Mouse (Mus musculus): ENCODE results near the gene Prss38.
"Not testable (repeated sequence)": the region's sequence is repeated elsewhere in the genome, so short reads cannot be mapped to it uniquely, and the experiment has no call there.

Prss38 gene

DNA sequence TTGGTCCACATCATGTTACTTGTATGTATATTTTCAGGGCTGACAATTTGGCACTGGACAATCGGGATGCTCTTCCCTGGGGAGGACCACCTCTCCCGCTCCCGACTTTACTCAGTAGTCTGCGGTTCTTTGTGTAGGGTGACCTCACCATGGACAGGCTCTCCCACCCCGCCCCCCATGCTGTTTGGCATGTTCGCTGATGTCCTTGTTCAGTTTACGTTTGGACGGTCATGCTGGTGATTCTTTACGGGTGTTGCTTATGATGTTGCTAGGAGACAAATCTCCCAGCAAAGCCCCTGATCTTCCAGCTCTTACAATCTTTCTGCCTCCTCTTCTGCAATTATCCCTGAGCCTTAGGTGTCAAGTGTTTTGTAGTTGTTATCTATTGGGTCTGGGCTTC is 15.0 kb upstream of the Prss38 start:
- H3K27me3 ChIP-seq (ENCODE audit: control insufficient read depth, insufficient read depth, low read length, poor library complexity, severe bottlenecking), result no peaks in the 10 kb centered on the region
- H3K36me3 ChIP-seq (ENCODE audit: control insufficient read depth, insufficient read depth, low read length, poor library complexity, severe bottlenecking), result no peaks in the 10 kb centered on the region
- DNase-seq (ENCODE audit: low read depth, low spot score), result no peak

DNA sequence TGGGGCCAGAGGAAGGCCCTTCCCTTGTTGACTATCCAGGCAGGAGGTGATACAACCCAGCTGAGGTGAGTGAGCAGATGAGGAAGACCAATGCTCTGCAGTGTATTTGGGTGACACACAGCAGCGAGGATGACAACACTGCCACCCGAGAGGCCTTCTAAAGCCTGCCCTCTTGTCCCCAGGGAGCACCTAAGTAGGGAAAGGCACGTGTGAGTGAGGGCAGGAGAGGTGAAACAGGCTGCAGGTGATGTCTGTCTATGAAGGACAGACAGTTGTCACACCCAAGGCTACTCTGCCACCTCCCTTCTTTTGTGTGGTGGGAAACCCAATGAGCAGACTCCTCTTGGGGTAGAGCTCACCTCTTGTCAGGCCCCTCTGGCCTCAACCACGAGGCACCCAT is 14.2 kb upstream of the Prss38 start:
- no peaks in the 10 kb centered on the region for H3K36me3 ChIP-seq (ENCODE audit: control insufficient read depth, insufficient read depth, low read length, poor library complexity, severe bottlenecking)
- DNase-seq (ENCODE audit: low read depth, low spot score), result no peak
- H3K27me3 ChIP-seq (ENCODE audit: control insufficient read depth, insufficient read depth, low read length, poor library complexity, severe bottlenecking), result no peaks in the 10 kb centered on the region

GRCm38 (mm10) chr11:59388806-59389205 is 13.3 kb upstream of the Prss38 start:
- Histone ChIP-seq H3K36me3 (ENCODE audit: control insufficient read depth, insufficient read depth, low read length, poor library complexity, severe bottlenecking) (no peaks in the 10 kb centered on the region), H3K27me3 (ENCODE audit: control insufficient read depth, insufficient read depth, low read length, poor library complexity, severe bottlenecking) (no peaks in the 10 kb centered on the region)
- DNase-seq (ENCODE audit: low read depth, low spot score), result no peak

GRCm38 (mm10) chr11:59387471-59387870 is 12.0 kb upstream of the Prss38 start:
- no peak for DNase-seq (ENCODE audit: low read depth, low spot score)
- Histone ChIP-seq H3K36me3 (ENCODE audit: control insufficient read depth, insufficient read depth, low read length, poor library complexity, severe bottlenecking) (no peaks in the 10 kb centered on the region), H3K27me3 (ENCODE audit: control insufficient read depth, insufficient read depth, low read length, poor library complexity, severe bottlenecking) (no peaks in the 10 kb centered on the region)

DNA sequence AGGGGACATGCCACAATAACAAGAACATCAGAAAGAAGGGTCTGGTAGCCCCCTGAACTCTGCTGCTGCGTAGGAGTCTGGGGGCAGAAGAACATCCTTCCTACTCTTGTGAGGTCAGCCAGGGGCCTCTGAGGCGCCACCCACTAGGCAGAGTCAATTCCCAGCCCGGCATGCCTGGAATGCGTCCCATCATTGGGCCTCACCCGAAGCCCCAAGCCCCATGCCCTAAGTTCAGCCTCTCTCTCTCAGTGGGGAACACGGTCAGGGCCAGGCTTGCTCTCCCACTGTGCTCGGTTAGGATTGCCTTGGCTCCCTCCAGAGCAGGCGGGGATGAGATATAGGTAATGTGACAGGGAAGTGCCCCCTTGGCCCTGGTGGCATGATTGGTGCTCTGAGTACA is 9.7 kb upstream of the Prss38 start:
- H3K36me3 ChIP-seq (ENCODE audit: control insufficient read depth, insufficient read depth, low read length, poor library complexity, severe bottlenecking), result no peaks in the 10 kb centered on the region
- no peak for DNase-seq (ENCODE audit: low read depth, low spot score)

GRCm38 (mm10) chr11:59384441-59384959 is 9.0 kb upstream of the Prss38 start:
- no peak for DNase-seq (ENCODE audit: low read depth, low spot score)
- no peaks in the 10 kb centered on the region for H3K27me3 ChIP-seq (ENCODE audit: control insufficient read depth, insufficient read depth, low read length, poor library complexity, severe bottlenecking)
- H3K36me3 ChIP-seq (ENCODE audit: control insufficient read depth, insufficient read depth, low read length, poor library complexity, severe bottlenecking), result no peaks in the 10 kb centered on the region

More for the DNA sequence above, 9.7 kb upstream of the Prss38 start:
- H3K27me3 ChIP-seq (ENCODE audit: control insufficient read depth, insufficient read depth, low read length, poor library complexity, severe bottlenecking), result no peaks in the 10 kb centered on the region

DNA sequence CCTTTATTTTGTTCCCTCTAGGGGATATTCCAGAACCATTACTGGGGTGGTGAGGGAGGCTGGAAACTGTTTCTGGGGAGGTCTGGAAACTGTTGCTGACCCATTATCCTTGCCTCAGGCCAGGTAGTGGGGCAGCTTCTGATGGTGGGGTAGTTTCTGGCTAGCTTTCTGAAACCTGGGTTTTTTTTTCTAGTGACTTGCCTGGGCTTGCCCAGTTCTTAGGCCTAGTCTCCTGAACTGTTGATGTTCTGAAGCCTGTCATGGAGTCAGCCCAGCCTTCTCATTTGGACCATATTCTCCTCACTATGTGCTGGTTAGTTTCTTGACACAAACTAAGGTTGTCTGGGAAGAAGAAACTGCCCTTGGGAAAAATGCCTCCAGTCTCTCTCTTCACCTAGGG is 4.1 kb upstream of the Prss38 start:
- no peak for DNase-seq (ENCODE audit: low read depth, low spot score)
- H3K27me3 ChIP-seq (ENCODE audit: control insufficient read depth, insufficient read depth, low read length, poor library complexity, severe bottlenecking), result no peaks in the 10 kb centered on the region
- no peaks in the 10 kb centered on the region for H3K36me3 ChIP-seq (ENCODE audit: control insufficient read depth, insufficient read depth, low read length, poor library complexity, severe bottlenecking)

- H3K36me3 ChIP-seq (ENCODE audit: control insufficient read depth, insufficient read depth, low read length, poor library complexity, severe bottlenecking), result no peaks in the 10 kb centered on the region
- DNase-seq (ENCODE audit: low read depth, low spot score), result no peak
Measured at GRCm38 (mm10) chr11:59377999-59378398, 2.5 kb upstream of the Prss38 start.

GRCm38 (mm10) chr11:59369848-59370247 is 5.6 kb downstream of the Prss38 start:
- no peaks in the 10 kb centered on the region for H3K36me3 ChIP-seq (ENCODE audit: control insufficient read depth, insufficient read depth, low read length, poor library complexity, severe bottlenecking)
- H3K27me3 ChIP-seq (ENCODE audit: control insufficient read depth, insufficient read depth, low read length, poor library complexity, severe bottlenecking), result no peaks in the 10 kb centered on the region
- no peak for DNase-seq (ENCODE audit: low read depth, low spot score)

More at GRCm38 (mm10) chr11:59377999-59378398, 2.5 kb upstream of the Prss38 start:
- H3K27me3 ChIP-seq (ENCODE audit: control insufficient read depth, insufficient read depth, low read length, poor library complexity, severe bottlenecking), result no peaks in the 10 kb centered on the region

GRCm38 (mm10) chr11:59367955-59368354 is 7.5 kb downstream of the Prss38 start:
- not testable (repeated sequence) for DNase-seq (ENCODE audit: low read depth, low spot score); H3K27me3 ChIP-seq (ENCODE audit: control insufficient read depth, insufficient read depth, low read length, poor library complexity, severe bottlenecking)

GRCm38 (mm10) chr11:59366633-59367032 is 8.8 kb downstream of the Prss38 start:
- Histone ChIP-seq H3K36me3 (ENCODE audit: control insufficient read depth, insufficient read depth, low read length, poor library complexity, severe bottlenecking) (no peaks in the 10 kb centered on the region), H3K27me3 (ENCODE audit: control insufficient read depth, insufficient read depth, low read length, poor library complexity, severe bottlenecking) (no peaks in the 10 kb centered on the region)
- DNase-seq (ENCODE audit: low read depth, low spot score), result peak; percentile 8

More at GRCm38 (mm10) chr11:59367955-59368354, 7.5 kb downstream of the Prss38 start:
- H3K36me3 ChIP-seq (ENCODE audit: control insufficient read depth, insufficient read depth, low read length, poor library complexity, severe bottlenecking), result not testable (repeated sequence)

- Histone ChIP-seq H3K27me3 (ENCODE audit: control insufficient read depth, insufficient read depth, low read length, poor library complexity, severe bottlenecking) (no peaks in the 10 kb centered on the region), H3K36me3 (ENCODE audit: control insufficient read depth, insufficient read depth, low read length, poor library complexity, severe bottlenecking) (no peaks in the 10 kb centered on the region)
- DNase-seq (ENCODE audit: low read depth, low spot score), result no peak
Measured at GRCm38 (mm10) chr11:59366031-59366430, 9.4 kb downstream of the Prss38 start.

DNA sequence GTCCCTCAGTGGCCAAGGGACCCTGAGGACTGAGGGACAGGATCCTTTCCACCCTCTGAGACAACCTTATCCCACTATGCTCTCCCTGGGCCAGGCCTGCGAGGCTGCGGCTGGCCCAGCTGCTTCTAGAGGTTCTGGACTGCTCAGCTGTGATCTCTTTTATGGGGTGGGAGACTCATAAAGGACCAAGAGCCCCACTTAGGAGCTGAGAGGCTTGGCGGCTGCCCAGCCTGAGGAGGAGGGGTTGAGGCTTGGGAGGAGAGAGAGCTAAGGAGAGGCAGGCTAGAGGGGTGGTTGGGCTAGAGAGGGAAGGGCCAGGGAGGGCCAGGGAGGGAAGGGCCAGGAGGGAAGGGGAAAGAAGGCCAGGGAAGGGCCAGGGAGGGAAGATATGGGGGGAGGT is 11.0 kb downstream of the Prss38 start:
- no peaks in the 10 kb centered on the region for H3K36me3 ChIP-seq (ENCODE audit: control insufficient read depth, insufficient read depth, low read length, poor library complexity, severe bottlenecking)
- no peaks in the 10 kb centered on the region for H3K27me3 ChIP-seq (ENCODE audit: control insufficient read depth, insufficient read depth, low read length, poor library complexity, severe bottlenecking)
- no peak for DNase-seq (ENCODE audit: low read depth, low spot score)

DNA sequence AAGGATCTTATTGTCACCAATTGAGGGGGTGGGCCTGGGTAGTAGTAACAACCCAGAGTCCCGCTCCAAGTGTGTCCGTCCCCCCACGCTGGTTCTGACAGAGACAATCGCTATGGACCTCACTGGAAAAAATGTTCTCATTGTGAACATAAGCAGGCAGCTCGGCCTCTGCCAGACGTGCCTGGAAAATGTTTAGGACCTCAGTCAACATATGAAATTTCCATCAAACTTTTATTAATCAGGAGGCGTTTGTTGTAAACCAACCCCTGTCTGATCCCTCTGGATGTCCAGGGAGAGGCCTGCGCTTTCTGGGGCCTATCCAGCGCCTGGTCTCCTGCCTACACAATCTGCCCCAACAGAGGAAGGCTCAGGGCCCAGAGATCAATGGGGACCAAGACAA is 11.4 kb downstream of the Prss38 start:
- no peak for DNase-seq (ENCODE audit: low read depth, low spot score)
- Histone ChIP-seq H3K27me3 (ENCODE audit: control insufficient read depth, insufficient read depth, low read length, poor library complexity, severe bottlenecking) (no peaks in the 10 kb centered on the region), H3K36me3 (ENCODE audit: control insufficient read depth, insufficient read depth, low read length, poor library complexity, severe bottlenecking) (no peaks in the 10 kb centered on the region)

- no peaks in the 10 kb centered on the region for H3K27me3 ChIP-seq (ENCODE audit: control insufficient read depth, insufficient read depth, low read length, poor library complexity, severe bottlenecking)
Measured at GRCm38 (mm10) chr11:59361291-59361690, 14.2 kb downstream of the Prss38 start.

GRCm38 (mm10) chr11:59356874-59357289 is 18.6 kb downstream of the Prss38 start:
- Histone ChIP-seq H3K36me3 (ENCODE audit: control insufficient read depth, insufficient read depth, low read length, poor library complexity, severe bottlenecking) (no peaks in the 10 kb centered on the region), H3K27me3 (ENCODE audit: control insufficient read depth, insufficient read depth, low read length, poor library complexity, severe bottlenecking) (no peaks in the 10 kb centered on the region)
- DNase-seq (ENCODE audit: low read depth, low spot score), result no peak

More at GRCm38 (mm10) chr11:59361291-59361690, 14.2 kb downstream of the Prss38 start:
- no peaks in the 10 kb centered on the region for H3K36me3 ChIP-seq (ENCODE audit: control insufficient read depth, insufficient read depth, low read length, poor library complexity, severe bottlenecking)
- DNase-seq (ENCODE audit: low read depth, low spot score), result no peak

Measured in splenic B cell, adult 2 months (primary cell).